Mouse (Mus musculus) ovary, postnatal 14 days (tissue): ENCODE measurements around the gene Pax6.

ENCODE experiments used
- DNase-seq: peaks from one replicate; pipeline ENCODE4 v3.0.0; 2022; ENCODE audit warnings: low spot score

The Pax6 gene

DNA sequence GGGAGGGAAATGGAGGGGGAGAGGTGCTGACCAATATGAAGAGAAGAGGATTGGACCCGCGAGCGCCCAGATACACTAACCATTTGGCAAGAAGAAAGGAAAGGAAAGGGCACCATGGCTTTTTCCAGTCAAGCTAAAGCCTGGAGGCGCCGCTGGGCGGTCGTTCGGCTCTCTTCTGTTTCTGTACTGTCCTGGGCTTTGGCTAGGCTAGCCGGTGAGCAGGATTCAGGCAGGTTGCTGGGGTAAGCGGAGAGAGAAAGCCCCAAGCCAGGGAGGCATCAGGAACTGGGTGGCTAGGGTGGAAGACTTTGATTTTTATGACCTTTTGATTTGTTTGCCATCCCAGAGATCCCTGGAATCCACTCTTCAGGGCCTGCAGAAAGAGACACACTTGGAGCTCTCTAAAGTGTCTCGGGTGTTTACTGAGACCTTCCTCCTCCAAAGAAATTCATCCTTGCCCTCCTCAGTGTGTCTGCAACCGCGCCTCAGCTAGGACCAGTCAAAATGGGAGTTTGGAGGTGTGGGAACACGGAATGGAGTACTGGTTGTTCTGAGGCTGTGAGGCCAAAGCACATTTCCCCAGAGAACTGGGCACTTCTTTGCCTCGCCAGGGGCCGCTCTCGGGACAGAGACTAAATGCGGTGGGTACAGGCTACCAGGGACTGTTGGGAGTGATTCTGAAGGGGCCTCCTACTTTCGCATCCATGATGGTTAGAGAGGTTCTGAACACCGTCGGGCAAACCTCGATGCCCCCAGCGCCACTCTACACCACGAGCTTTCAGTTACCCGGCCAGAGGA lies 3.3 kb downstream of the Pax6 start:
- no peak for DNase-seq

GRCm38 (mm10) chr2:105672596-105672960 lies 3.9 kb downstream of the Pax6 start:
- DNase-seq: no peak

GRCm38 (mm10) chr2:105673054-105673453 lies 4.4 kb downstream of the Pax6 start:
- DNase-seq: no peak

DNA sequence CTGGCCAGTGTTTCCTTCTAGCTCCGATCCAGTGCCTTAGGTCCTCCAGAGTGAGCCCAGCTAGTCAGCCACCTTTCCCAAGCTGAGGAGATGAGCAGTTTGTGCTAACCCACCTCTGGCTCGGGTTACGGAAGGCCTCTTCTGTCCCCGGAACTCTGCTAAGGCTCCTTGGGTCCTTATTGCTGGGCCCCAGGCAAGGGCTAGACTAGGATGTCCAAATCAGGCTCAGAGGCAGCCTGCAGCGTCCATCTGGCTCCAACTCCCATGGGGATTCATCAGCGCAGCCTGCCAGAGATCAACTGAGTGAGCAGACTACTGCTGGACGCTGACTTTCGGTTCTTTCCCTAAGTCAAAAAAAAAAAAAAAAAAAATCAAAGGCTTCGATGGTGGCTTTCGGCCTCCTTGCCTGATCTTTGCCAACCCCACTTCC lies 4.9 kb downstream of the Pax6 start:
- no peak for DNase-seq

DNA sequence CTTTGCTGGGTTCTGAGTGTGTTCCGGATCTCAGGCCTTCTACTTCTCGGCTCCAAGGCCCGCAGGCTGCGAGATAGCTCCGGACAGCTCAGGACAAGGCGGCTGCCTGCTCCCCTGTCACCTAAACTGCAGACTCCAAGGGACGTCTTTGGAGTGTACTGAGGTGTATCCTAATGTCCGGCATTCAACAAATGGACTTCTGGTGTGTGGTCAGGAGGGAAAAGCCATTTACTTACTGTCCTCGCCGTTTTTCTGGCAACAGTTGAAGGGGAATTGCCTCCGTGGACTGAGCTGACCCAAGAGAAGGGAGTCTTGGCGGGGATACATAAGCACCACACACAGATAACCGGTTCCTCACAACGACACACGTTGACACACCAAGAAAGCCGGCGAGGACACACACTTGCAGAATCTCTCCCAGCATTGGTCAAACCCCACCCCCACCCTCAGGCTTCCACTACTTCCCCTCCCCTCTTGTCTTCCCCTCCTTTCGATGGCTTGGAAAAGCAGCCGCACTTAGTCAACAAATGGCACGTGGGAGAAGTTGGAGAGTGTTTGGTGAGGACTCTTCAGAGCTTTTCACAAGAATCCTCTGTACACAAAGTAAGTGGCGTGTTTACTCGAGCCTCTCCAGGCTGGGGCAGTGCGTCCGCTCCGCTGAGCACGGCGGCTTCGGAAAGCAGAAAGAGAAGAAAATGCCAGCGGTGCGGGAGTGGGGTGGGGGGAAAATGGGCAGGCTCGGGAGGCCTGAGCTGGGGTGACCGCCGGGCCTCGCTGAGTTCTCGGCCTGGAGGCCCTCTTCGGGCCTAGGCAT lies 5.6 kb downstream of the Pax6 start:
- DNase-seq: no peak

DNA sequence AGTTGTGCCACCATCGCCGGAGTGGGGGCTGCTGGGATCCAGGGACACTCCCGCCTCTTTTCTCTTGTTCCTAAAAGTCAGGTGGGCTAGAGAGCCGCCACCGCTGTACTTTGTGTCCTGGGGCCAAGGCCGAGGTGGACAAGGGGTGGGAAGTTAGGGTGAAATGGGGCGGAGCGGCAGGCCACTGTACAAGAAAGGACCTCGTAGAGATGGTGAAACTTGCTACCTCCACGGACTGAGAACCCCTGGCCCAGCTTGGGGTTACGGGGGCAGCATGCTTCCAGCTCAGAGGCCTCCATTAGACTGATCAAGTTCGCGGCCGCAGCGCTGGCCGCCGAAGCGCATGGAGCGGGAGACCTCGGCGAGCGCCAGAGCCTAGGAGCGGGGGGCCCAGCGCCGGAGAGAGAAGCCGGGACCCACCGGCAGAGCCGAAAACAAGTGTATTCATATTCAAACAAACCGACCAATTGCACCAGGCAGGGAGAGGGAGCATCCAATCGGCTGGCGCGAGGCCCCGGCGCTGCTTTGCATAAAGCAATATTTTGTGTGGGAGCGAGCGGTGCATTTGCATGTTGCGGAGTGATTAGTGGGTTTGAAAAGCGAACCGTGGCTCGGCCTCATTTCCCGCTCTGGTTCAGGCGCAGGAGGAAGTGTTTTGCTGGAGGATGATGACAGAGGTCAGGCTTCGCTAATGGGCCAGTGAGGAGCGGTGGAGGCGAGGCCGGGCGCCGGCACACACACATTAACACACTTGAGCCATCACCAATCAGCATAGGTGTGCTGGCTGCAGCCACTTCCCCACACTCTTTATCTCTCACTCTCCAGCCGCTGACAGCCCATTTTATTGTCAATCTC lies 6.4 kb downstream of the Pax6 start:
- DNase-seq: no peak

DNA sequence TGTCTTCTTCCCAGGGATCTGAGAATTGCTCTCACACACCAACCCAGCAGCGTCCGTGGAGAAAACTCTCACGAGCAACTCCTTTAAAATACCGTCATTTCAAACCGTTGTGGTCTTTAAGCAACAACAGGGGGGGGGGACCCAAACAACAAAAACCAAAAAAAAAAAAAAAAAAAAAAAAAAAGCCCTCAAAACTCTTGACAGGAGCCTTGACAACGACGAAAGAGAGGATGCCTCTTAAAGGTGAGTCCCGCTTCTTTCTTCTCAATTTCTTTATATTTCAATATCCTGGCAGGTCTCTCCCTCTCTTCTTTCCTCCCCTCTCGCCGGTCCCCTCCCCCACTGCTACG lies 7.0 kb downstream of the Pax6 start:
- no peak for DNase-seq

GRCm38 (mm10) chr2:105676080-105676908 lies 7.6 kb downstream of the Pax6 start:
- no peak for DNase-seq

- no peak for DNase-seq
These were observed 8.3 kb downstream of the Pax6 start for GRCm38 (mm10) chr2:105676909-105677433.

- DNase-seq: no peak
These were observed 8.9 kb downstream of the Pax6 start for GRCm38 (mm10) chr2:105677434-105678105.

DNA sequence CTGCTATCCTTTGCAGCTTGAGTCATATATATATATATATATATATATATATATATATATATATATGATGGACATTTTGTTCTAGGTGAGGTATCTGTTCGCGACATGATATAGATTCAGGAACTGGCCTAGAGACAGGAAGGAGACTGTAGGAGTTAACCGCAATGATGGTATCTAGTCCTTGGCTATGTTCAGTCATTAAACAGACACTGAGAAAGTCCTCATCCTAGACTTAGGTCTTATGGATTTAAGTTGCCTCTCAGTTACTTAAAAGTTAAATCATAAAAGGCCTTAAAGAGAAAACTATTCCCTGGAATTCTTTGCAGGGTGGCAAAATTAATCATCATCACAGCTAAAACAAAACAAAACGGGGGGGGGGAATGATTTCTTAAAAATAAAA lies 9.6 kb downstream of the Pax6 start:
- DNase-seq: no peak

DNA sequence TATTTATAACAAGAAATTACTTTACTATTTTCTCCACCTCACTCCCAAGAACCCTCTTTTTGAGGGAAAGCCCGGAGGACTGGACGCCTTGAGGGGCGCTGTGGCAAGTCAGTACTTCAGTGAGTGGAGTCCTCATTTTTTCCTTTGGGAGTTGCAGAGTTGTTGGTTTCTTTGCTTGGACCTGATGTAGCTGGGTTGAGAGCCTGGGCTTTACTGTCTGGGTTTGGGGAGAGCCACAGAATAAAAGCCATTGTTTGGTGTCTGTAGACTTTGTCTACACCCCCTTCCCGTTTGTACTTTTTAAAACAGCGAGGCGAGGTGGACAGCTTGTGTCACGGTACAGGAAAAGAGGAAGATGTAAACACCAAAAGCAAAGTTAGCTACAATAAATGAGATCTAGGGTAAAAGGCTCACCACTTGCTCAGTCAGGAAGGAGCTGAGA lies 10.2 kb downstream of the Pax6 start:
- no peak for DNase-seq

DNA sequence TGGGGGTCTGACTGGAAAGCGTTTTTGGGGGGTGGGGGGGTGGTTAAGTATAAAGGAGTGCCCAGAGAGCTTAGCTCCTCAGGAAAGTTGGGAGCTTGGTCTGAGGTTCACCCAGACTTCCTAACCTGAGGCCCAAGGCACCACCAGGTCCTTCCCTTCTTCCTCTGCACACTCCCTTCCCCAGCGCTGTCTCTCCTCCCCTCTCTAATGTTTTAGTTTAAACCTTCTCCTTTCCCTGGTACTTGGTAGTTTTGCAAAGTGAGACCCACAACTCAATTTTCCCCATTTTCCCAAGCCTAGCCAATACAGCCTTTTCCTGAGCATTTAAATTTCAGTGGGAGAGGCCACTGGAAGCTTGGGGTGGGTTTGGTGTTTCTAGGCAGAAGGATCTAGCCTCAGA lies 10.6 kb downstream of the Pax6 start:
- no peak for DNase-seq

DNA sequence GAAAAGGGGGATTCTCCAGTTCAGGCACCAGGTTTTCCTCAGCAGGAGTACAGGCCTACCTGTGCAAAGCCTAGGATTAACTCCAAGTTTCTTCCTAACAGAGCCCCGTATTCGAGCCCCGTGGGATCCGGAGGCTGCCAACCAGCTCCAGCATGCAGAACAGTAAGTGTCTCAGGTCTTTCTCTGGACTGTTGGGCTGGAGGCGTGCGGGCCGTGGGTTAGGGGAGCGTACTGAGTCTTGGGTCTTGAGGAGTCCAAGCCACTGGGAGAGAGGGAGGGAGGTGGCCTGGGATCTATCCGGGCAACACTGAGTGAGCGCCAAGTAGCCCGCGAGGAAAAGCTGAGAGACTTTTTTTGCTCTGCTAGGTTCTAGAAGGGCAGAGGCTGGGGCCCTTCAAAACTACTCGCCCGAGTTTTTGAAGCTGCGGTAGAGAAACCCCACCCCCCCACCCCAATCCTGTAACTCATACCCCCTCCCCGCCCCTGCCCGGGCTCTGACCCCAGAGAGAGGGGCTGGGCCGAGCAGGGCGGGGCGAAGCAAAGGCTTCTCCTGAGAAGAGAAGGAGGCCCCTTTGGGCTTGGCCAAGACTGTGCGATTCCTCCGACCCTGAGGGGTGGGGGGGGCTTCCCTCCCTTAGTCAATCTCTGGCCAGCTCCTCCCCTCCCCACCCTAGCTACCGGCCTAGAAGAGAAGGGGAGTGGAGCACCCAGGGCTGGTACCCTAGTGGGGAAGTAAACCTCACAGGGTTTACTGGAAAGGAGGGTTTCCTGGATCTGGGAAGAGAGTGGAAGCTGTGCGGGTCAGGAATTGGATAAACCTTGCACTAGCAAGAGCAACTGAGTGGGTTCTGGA lies 11.7 kb downstream of the Pax6 start:
- no peak for DNase-seq

DNA sequence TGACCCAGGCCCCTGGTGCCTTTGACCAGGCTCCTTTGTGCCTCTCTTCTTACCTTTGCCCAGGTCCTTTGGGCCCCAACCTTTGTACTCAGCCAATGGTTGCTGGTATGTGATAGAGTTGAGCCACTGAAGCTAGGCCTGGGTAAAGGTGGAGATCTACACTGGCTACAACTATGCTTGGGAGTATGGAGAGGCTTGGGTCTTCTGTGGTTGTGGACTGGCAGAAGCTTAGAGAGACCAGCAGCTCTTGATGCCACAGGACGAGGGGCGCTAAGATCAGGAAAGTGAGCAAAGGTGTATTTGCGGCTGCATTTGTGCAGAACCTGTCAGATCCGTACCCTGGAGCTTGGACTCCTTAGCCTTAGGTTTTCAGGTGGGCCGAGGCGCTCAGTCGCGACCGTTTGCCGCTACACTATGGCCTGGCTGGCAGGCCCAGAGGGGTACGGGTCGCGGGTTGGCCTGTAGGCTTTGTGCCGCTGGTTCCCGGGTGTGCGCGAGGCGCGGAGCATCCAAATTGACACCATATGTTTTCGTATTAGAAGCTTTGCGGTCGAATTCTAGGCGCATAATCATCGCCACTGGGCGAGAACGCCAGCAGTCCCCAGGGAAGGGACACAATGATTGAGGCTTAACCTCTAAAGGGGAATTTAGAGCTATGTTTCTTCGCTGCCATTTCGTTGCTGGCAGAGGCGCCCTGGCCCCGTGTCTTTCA lies 12.5 kb downstream of the Pax6 start:
- no peak for DNase-seq

DNA sequence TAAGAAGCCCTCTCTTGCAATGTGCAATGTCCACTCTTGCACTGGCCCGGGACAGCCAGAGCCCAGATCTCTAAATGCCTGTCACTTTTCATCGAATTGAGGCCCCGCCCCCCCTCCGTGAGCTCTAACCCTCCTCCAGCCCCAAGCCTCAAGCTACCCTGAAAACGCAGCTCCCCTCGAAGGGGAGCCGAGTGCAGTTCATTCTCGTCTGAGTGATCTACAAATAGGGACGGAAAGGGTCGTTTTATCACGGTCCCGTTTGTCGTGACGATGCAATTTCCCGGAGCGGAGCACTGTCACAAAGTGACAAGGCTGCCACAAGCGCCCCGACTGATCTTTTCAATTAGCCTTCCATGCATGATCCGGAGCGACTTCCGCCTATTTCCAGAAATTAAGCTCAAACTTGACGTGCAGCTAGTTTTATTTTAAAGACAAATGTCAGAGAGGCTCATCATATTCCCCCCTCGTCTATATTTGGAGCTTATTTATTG lies 13.4 kb downstream of the Pax6 start:
- no peak for DNase-seq

GRCm38 (mm10) chr2:105682634-105683351 lies 14.1 kb downstream of the Pax6 start:
- DNase-seq: no peak

GRCm38 (mm10) chr2:105683771-105684410 lies 15.2 kb downstream of the Pax6 start:
- DNase-seq: no peak
